17 mouse cellular contexts compared by ENCODE assay signal in the genomic region with DNA sequence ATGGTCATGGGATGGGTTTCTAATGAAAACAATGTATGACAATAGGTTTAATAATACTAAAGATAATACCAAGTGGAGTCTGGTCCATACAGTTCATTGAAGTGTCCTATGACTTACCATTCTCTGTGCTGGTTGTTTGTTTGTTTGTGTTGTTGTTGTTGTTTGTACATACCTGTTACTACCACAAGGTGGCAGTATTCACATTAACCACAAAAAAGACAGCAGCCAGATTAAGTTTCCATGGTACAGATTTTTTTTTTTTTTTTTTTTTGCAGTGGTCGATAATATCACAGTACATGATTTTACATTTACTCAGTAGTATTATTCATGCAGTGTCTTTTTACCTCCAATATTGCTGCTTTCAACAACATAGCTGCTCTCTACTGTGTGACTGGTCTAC. TPM values are rescaled to one million over a fixed set of nuclear protein-coding genes. Genes with fewer than 3 reads are reported as not detected.
DNase-seq lines count a peak whose midpoint lies in the region; ATAC-seq and TF ChIP-seq lines count a peak whose summit lies in the region.
"Had no signal": no experiment of that assay in that cellular context is flagged by ENCODE, and none has a peak within 500 bp of the region (broad histone marks: within the 10 kb centered on the region; RNA-seq: fewer than 3 reads in every experiment).

No protein-coding gene starts in this region.

- intact Hi-C loops in left cerebral cortex, adult 2 months (cut with DNase I) = no loop called here

- H3K4me3 ChIP-seq in forebrain, postnatal 0 days (ENCODE audit: low read depth, low read length) = no peak overlapping the region
- no peak overlapping the region for H3K4me3 ChIP-seq in forebrain, embryonic 13.5 days
- H3K4me3 ChIP-seq in left cerebral cortex, adult 2 months = no peak overlapping the region
- H3K4me3 ChIP-seq: neural tube, embryonic 15.5 days had no signal

- ATAC-seq in forebrain, postnatal 0 days = no peak
- no peak for ATAC-seq in forebrain, embryonic 13.5 days
- ATAC-seq: intestine, embryonic 16.5 days had no signal

- WGBS in forebrain, postnatal 0 days = 23% methylated on average over 1 of the region's 1 CpGs
- 45% methylated on average over 1 of the region's 1 CpGs for WGBS in forebrain, embryonic 13.5 days

- no peaks in the 10 kb centered on the region for H3K4me1 ChIP-seq in forebrain, postnatal 0 days (ENCODE audit: insufficient read depth)
- H3K4me1 ChIP-seq in forebrain, embryonic 13.5 days = no peaks in the 10 kb centered on the region
- H3K4me1 ChIP-seq: neural tube, embryonic 15.5 days had no signal

- no peaks in the 10 kb centered on the region for H3K9me3 ChIP-seq in forebrain, postnatal 0 days (ENCODE audit: low read length)
- no peaks in the 10 kb centered on the region for H3K9me3 ChIP-seq in forebrain, embryonic 13.5 days (replicated peaks)
- H3K9me3 ChIP-seq: neural tube, embryonic 15.5 days had no signal

- no peaks in the 10 kb centered on the region for H3K36me3 ChIP-seq in forebrain, postnatal 0 days (ENCODE audit: insufficient read depth)
- no peaks in the 10 kb centered on the region for H3K36me3 ChIP-seq in forebrain, embryonic 13.5 days (ENCODE audit: poor library complexity, severe bottlenecking)
- H3K36me3 ChIP-seq: neural tube, embryonic 15.5 days had no signal

- H3K9ac ChIP-seq in forebrain, postnatal 0 days = no peak overlapping the region
- H3K9ac ChIP-seq in forebrain, embryonic 13.5 days = no peak overlapping the region
- H3K9ac ChIP-seq: neural tube, embryonic 15.5 days had no signal

- no peak overlapping the region for H3K4me2 ChIP-seq in forebrain, postnatal 0 days (ENCODE audit: low read depth)
- no peak overlapping the region for H3K4me2 ChIP-seq in forebrain, embryonic 13.5 days
- H3K4me2 ChIP-seq: neural tube, embryonic 15.5 days had no signal

- H3K27ac ChIP-seq in forebrain, postnatal 0 days (ENCODE audit: low read depth, low read length) = no peak overlapping the region
- no peak overlapping the region for H3K27ac ChIP-seq in forebrain, embryonic 13.5 days
- H3K27ac ChIP-seq in left cerebral cortex, adult 2 months = no peak overlapping the region
- H3K27ac ChIP-seq: neural tube, embryonic 15.5 days had no signal

- H3K27me3 ChIP-seq in forebrain, postnatal 0 days (ENCODE audit: insufficient read depth, low read length) = no peaks in the 10 kb centered on the region
- H3K27me3 ChIP-seq in forebrain, embryonic 13.5 days = no peaks in the 10 kb centered on the region
- H3K27me3 ChIP-seq: neural tube, embryonic 15.5 days had no signal

- no peak for DNase-seq in forebrain, postnatal 0 days
- DNase-seq in left cerebral cortex, adult 2 months (ENCODE audit: extremely low spot score in 1 of 2, low spot score in 2 of 2) = no peak
- DNase-seq in left cerebral cortex, adult 11 months (ENCODE audit: low spot score) = no peak
- DNase-seq in A20 (ENCODE audit: low read depth, low spot score) = peak; percentile 25
- peak; percentile 26 for DNase-seq in R1 (ENCODE audit: low read depth, low spot score)
- DNase-seq in kidney, adult 8-10 months = no peak
- DNase-seq in cerebellum, adult 11-12 months = no peak
- DNase-seq: adrenal gland, adult 8-10 months; B cell, adult 2 months; cerebellum, postnatal 14 days; heart, adult 18-20 months; heart, postnatal 36 days; lung, adult 18-20 months; thymus, adult 18-20 months had no signal

- peak; percentile 63 for TF ChIP-seq CTCF in forebrain, postnatal 0 days (IDR thresholded peaks at IDR 0.05; ENCODE audit: low read depth)
- TF ChIP-seq CTCF in left cerebral cortex, adult 2 months (IDR thresholded peaks at IDR 0.05) = peak; percentile 51

RNA-seq across cellular contexts. Expression of a gene that starts 52.4 kb away (rescaled TPM):
- 0.10 and 0.38 TPM in 2 replicates for total RNA-seq in forebrain, postnatal 0 days (2014; rRNA removed)
- 0.19 TPM in 1 of 2 replicates, not detected in the other for polyA plus RNA-seq in forebrain, postnatal 0 days (2015; fragmentation: Nextera tagmentation; extraction: Ambion mirVana)
- polyA plus RNA-seq in forebrain, embryonic 13.5 days (2015; fragmentation: Nextera tagmentation; extraction: Ambion mirVana) = 0.05 and 0.08 TPM in 2 replicates
- not detected for total RNA-seq in left cerebral cortex, adult 2 months (2021)

Comparison
In these comparisons a context has a peak if more than half of its experiments do, and no peak if none do; other contexts are left out.
1. DNase-seq: peak in A20 (single experiment) and R1 (single experiment); none in forebrain, postnatal 0 days (single experiment), left cerebral cortex, adult 2 months (0 of 2), left cerebral cortex, adult 11 months (single experiment), kidney, adult 8-10 months (0 of 2) and cerebellum, adult 11-12 months (single experiment).